Mouse (Mus musculus) myocyte (in vitro differentiated cells): Measurements from ENCODE around the gene Errfi1. TPM values are rescaled to one million over a fixed set of nuclear protein-coding genes. Genes with fewer than 3 reads are reported as not detected.

Experiments
- H3K27me3 ChIP-seq: one replicate; pipeline ENCODE4 v1.6.1; 2011; ENCODE audit not compliant: control insufficient read depth, insufficient read depth, insufficient read length
- H3K36me3 ChIP-seq: one replicate; pipeline ENCODE4 v1.6.1; 2011; ENCODE audit not compliant: control insufficient read depth, insufficient read depth
- H3K4me2 ChIP-seq: one replicate; pipeline ENCODE4 v1.6.1; 2011; ENCODE audit warnings: low read depth, control low read depth
- H3K4me3 ChIP-seq: one replicate; pipeline ENCODE4 v1.5.1; 2011; ENCODE audit warnings: mild to moderate bottlenecking, control low read depth, moderate library complexity
- H3K79me2 ChIP-seq: one replicate; pipeline ENCODE4 v1.6.1; 2011; ENCODE audit not compliant: control insufficient read depth, insufficient read depth
- H3ac ChIP-seq: one replicate; pipeline ENCODE4 v1.6.1; 2011; ENCODE audit not compliant: control insufficient read depth, insufficient read length
- CEBPB ChIP-seq: IDR thresholded peaks from 2 replicates; pipeline ENCODE4 v1.6.1; 2011; ENCODE audit warnings: mild to moderate bottlenecking, moderate library complexity; ENCODE audit not compliant: poor library complexity, insufficient read depth, severe bottlenecking
- E2F4 ChIP-seq: IDR thresholded peaks from one replicate; pipeline ENCODE4 v1.6.1; 2011; ENCODE audit warnings: mild to moderate bottlenecking, control low read depth, moderate library complexity; ENCODE audit not compliant: insufficient read depth
- MAX ChIP-seq: IDR thresholded peaks from one replicate; pipeline ENCODE4 v1.6.1; 2011; ENCODE audit warnings: low read depth, mild to moderate bottlenecking, control low read depth
- MYOD1 ChIP-seq, 3 experiments: IDR thresholded peaks; one replicate each; pipeline ENCODE4 v1.6.1; 2011; ENCODE audit warnings: control low read depth in 2 of 3, low read depth in 2 of 3, mild to moderate bottlenecking in 2 of 3, moderate library complexity in 1 of 3; ENCODE audit not compliant: insufficient read length in 2 of 3, control insufficient read depth in 1 of 3
- MYOG ChIP-seq, 3 experiments: IDR thresholded peaks; one replicate each; pipeline ENCODE4 v1.6.1; 2011; ENCODE audit warnings: control low read depth in 2 of 3, low read depth in 2 of 3, mild to moderate bottlenecking in 2 of 3; ENCODE audit not compliant: insufficient read length in 2 of 3, control insufficient read depth in 1 of 3, insufficient read depth in 1 of 3
- POLR2A ChIP-seq: IDR thresholded peaks from one replicate; pipeline ENCODE4 v1.6.1; 2011; ENCODE audit warnings: low read depth, mild to moderate bottlenecking, control low read depth, moderate library complexity; ENCODE audit not compliant: insufficient read length
- POLR2AphosphoS2 ChIP-seq: IDR thresholded peaks from one replicate; pipeline ENCODE4 v1.6.1; 2011; ENCODE audit warnings: low read depth, control low read depth; ENCODE audit not compliant: insufficient read length
- REST ChIP-seq: IDR thresholded peaks from one replicate; pipeline ENCODE4 v1.6.1; 2011; ENCODE audit warnings: mild to moderate bottlenecking, control low read depth, moderate library complexity; ENCODE audit not compliant: insufficient read depth, insufficient read length
- SRF ChIP-seq: IDR thresholded peaks from one replicate; pipeline ENCODE4 v1.6.1; 2011; ENCODE audit warnings: low read depth; ENCODE audit not compliant: control insufficient read depth, insufficient read length
- TCF12 ChIP-seq: IDR thresholded peaks from one replicate; pipeline ENCODE4 v1.6.1; 2011; ENCODE audit warnings: mild to moderate bottlenecking, control low read depth; ENCODE audit not compliant: poor library complexity, insufficient read depth, severe bottlenecking
- TCF3 ChIP-seq: IDR thresholded peaks from one replicate; pipeline ENCODE4 v1.6.1; 2011; ENCODE audit warnings: low read depth, control low read depth; ENCODE audit not compliant: insufficient read length
- USF1 ChIP-seq: IDR thresholded peaks from one replicate; pipeline ENCODE4 v1.6.1; 2011; ENCODE audit warnings: low read depth, mild to moderate bottlenecking, control low read depth, moderate library complexity
- polyA plus RNA-seq: library from polyadenylated mRNA; unstranded; fragments of >200 nt; fragmentation: generic; extraction: Trizol; gene quantifications from one replicate; pipeline ENCODE4 v1.2.1, GENCODE M21; 2012; ENCODE audit warnings: missing spikeins

Gene Errfi1
- polyA plus RNA-seq, 1 experiment = 18.9 TPM

GRCm38 (mm10) chr4:150835163-150835562, 18.6 kb upstream of the Errfi1 start:
- TF ChIP-seq CEBPB (peak; percentile 77), SRF (no peak)
- H3K36me3 ChIP-seq = no peaks in the 10 kb centered on the region

DNA sequence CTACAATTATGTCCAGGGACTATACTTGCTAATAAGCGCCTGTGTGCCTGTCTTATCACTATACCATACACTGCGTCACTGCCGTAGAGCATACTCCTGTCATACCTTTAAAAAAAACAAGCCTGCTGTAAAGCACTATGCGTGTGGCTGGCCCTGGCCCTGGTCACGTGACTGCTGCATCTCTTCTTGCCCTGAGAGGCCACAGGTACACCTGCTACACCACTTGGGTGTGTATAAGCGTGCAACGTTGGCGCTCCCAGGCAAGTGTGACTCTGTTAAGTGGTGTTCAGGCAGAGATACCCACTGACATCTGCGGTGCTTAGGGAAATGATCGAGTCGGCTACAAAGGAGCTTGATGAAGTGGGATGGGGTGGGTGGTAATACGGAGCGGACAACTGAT, 17.5 kb upstream of the Errfi1 start:
- TF ChIP-seq E2F4 (no peak), MYOD1 (IDR thresholded peaks at IDR 0.05; ENCODE audit: control insufficient read depth in 1 of 3, insufficient read length in 2 of 3, low read depth in 2 of 3) (no peak), SRF (no peak), MYOG (IDR thresholded peaks at IDR 0.05; ENCODE audit: control insufficient read depth in 1 of 3, insufficient read depth in 1 of 3, insufficient read length in 2 of 3, low read depth in 2 of 3) (no peak), USF1 (no peak), TCF12 (no peak), TCF3 (no peak), CEBPB (no peak), MAX (no peak), POLR2A (no peak), POLR2AphosphoS2 (no peak), REST (no peak)
- Histone ChIP-seq H3K27me3 (no peaks in the 10 kb centered on the region), H3K36me3 (no peaks in the 10 kb centered on the region), H3K79me2 (no peaks in the 10 kb centered on the region), H3ac (no peak overlapping the region), H3K4me3 (no peak overlapping the region), H3K4me2 (peak overlapping the region; percentile 80)

More at GRCm38 (mm10) chr4:150835163-150835562, 18.6 kb upstream of the Errfi1 start:
- Histone ChIP-seq H3K79me2 (no peaks in the 10 kb centered on the region), H3K4me3 (no peak overlapping the region), H3ac (no peak overlapping the region), H3K27me3 (no peaks in the 10 kb centered on the region), H3K4me2 (no peak overlapping the region)

- Histone ChIP-seq H3K4me2 (peak overlapping the region; percentile 80), H3K36me3 (no peaks in the 10 kb centered on the region), H3K27me3 (no peaks in the 10 kb centered on the region), H3K79me2 (no peaks in the 10 kb centered on the region), H3ac (no peak overlapping the region), H3K4me3 (peak overlapping the region; percentile 6)
- TF ChIP-seq REST (no peak), POLR2A (peak; percentile 58), POLR2AphosphoS2 (peak; percentile 46)
These were observed 16.8 kb upstream of the Errfi1 start for GRCm38 (mm10) chr4:150836961-150837360.

DNA sequence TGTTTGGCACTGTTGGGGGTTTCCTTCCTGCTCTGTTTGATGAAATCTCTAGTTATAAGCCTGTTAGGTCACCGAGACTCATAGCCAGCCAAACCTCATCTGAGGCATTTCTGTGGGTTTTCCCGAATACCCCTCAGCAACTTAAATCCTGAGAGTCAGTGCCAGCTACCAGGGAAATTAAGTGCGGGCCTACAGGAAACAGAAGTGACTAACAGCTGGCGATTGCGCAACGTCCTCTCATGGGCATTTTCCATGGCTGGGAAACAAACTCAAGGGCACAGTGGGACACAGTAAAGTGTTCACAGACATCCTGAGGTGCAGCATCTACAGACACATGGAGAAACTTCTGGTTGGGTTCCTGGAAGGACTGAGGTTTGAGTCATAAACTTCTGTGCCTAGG, 16.3 kb upstream of the Errfi1 start:
- no peaks in the 10 kb centered on the region for H3K27me3 ChIP-seq
- TF ChIP-seq SRF = peak; percentile 56
- TF ChIP-seq TCF3 = peak; percentile 37
- TF ChIP-seq CEBPB = peak; percentile 100
- no peak for TF ChIP-seq POLR2A
- TF ChIP-seq MYOG (IDR thresholded peaks at IDR 0.05; ENCODE audit: control insufficient read depth in 1 of 3, insufficient read depth in 1 of 3, insufficient read length in 2 of 3, low read depth in 2 of 3) = peak in 2 of 3 experiments; percentile 48 to 65
- peak in 2 of 3 experiments; percentile 80 to 84 for TF ChIP-seq MYOD1 (IDR thresholded peaks at IDR 0.05; ENCODE audit: control insufficient read depth in 1 of 3, insufficient read length in 2 of 3, low read depth in 2 of 3)
- peak; percentile 77 for TF ChIP-seq TCF12
- no peak for TF ChIP-seq POLR2AphosphoS2
- no peaks in the 10 kb centered on the region for H3K79me2 ChIP-seq
- H3ac ChIP-seq = no peak overlapping the region
- peak overlapping the region; percentile 80 for H3K4me2 ChIP-seq
- H3K4me3 ChIP-seq = peak overlapping the region; percentile 6
- no peaks in the 10 kb centered on the region for H3K36me3 ChIP-seq

DNA sequence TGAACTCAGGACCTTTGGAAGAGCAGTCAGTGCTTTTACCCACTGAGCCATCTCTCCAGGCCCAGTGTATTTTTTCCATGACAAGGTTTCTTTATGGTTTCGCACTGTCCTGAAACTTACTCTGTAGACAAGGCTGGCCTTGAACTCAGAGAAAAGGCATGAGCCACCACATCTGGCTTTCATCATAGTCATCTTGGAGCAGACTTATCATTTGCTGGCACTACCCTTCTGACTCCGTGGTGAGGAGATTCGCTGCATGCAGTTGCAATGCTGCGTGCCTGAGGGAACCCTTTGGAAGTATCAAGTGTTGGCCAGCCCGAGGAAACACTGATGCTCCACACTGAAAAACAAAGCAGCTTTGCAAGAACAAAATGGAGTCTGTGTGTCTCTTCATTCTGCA, 11.7 kb upstream of the Errfi1 start:
- Histone ChIP-seq H3K4me2 (no peak overlapping the region), H3K36me3 (no peaks in the 10 kb centered on the region), H3K79me2 (no peaks in the 10 kb centered on the region), H3K27me3 (no peaks in the 10 kb centered on the region), H3ac (no peak overlapping the region), H3K4me3 (no peak overlapping the region)
- TF ChIP-seq POLR2A (no peak), TCF12 (no peak), TCF3 (no peak), SRF (no peak), MYOG (IDR thresholded peaks at IDR 0.05; ENCODE audit: control insufficient read depth in 1 of 3, insufficient read depth in 1 of 3, insufficient read length in 2 of 3, low read depth in 2 of 3) (no peak), MYOD1 (IDR thresholded peaks at IDR 0.05; ENCODE audit: control insufficient read depth in 1 of 3, insufficient read length in 2 of 3, low read depth in 2 of 3) (no peak), USF1 (no peak), REST (no peak)
